Mouse (Mus musculus): ENCODE data around the gene Fcgr3.

DNA sequence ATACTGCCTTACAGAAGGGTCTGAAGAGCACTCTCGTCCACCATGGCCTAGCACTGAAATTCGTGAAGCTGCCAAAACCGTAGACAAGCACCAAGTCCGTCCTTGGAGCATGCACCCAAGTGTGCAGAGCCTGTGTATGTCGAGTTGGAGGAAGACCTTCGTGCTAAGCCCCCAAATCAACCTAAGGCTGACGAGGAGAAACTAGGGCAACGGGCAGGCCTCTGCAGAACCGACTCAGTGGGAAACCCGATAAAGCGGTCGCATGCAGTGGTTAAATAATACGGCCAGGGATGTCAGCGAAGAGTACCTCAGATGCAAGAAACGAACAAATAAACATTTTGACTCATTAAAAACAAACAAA lies 45.9 kb upstream of the Fcgr3 start:
- no peak for TF ChIP-seq CTCF (IDR thresholded peaks at IDR 0.05; ENCODE audit: control insufficient read depth, insufficient read depth, low read length)
- TF ChIP-seq POLR2A (IDR thresholded peaks at IDR 0.05; ENCODE audit: borderline replicate concordance, control insufficient read depth, low read depth, low read length): no peak
